Mouse (Mus musculus) CD4-positive, CD25-positive, alpha-beta regulatory T cell, adult 2 months (primary cell): ENCODE results near the gene Tex35.

Experiments used
- DNase-seq: peaks from one replicate; pipeline ENCODE4 v3.0.0-alpha.2; 2012; ENCODE audit warnings: low read depth, low spot score

The Tex35 gene

DNA sequence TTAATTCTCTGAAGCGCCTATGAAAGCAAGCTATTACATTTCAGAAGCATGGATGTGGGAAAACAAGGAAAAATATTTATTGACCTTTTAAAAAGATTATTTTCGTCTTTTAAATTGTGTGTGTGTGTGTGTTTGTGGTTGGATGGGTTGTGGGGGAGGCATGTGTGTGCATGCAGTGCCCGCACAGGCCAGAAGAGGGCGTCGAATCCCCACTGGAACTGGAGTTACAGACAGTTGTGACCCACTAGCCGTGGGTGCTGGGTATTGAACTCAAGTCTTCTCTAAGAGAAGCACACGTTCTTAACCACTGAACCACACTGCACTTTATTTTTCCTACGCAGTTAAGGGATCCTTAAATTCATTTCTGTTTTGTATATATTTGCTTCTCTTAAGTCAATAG, 26.5 kb downstream of the Tex35 start:
- DNase-seq = peak; percentile 58

DNA sequence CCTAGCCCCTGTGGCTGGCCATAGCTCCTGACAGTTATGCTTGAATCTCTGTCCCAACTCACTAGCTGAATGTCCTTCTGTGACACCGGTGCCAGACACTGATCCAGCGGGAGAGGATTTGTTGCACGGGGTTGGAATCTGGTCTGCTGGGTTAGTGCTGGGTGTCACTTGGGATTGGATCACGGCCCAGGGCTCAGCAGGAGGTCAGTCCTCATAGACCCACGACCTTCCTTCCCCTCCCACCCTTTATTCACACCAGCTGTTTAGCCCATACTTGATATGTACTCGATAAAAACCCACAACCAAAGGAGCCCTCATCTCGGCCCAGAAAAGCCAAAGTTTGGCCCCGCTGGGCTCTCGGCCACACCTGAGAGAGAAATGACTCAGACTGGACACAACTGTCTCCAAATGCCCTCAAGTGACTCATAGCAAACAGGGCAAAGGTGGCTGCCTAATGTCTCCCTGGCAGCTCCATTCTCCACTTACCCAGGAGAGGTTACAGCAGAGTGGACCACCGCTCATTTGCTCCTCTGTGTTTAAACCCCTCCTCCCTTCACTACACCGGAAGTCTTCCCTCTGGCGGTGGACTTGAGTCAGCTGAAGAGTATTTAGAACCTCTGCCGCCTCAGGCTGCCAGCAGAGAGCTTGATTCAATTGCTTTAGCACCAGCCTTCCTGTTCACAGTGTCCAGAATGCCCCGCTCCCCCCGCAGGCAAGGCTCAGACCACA, 27.2 kb downstream of the Tex35 start:
- DNase-seq = peak; percentile 49

DNA sequence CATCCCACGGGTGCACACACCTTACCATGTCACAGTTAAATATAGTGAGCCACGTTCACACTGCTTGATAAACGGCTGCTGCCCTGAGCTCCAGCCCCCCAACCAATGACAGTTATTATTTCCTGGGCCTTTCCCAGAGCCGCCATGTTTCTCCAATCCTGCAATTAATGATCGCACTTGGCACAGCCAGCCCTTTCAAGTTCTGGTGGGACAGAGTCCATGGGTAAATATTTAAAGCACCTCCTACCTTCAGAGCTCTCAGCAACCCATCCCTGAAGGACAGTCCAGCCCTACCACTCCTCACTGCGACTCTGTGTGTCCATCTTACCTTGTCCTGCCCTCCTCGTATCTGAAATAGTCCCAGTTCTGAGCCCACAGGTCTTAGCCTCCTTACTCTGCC, 28.4 kb downstream of the Tex35 start:
- DNase-seq = no peak

DNA sequence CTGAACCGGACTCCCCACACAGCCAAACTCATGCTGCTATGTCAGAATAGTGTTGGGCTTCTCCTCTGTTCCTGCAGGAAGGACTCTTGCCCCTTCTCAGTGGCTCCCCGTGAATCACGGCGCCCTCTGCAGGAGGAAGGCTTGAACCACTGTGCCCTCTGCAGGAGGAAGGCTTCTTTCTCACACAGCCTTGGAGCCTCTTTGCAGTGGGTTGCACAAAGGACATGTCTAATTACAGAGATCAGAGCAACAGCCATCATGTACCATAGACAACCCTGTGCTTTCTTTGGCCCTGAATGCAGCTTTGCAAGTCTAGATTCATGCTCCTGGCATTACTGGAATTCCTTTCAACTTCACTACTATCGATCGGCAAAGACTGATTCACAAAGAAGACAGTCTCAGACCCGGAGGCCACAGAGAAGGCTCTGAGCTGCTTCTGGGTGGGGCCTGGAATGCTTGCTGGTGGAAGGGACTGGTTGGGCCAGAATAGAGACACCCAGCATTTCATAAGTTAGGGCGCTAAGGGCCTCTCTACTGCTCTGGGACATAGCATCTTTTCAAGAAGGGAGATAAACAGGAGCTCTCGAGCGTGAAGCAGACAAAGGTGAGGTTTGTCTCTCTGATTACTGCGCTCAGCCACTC, 29.0 kb downstream of the Tex35 start:
- DNase-seq = peak; percentile 63

DNA sequence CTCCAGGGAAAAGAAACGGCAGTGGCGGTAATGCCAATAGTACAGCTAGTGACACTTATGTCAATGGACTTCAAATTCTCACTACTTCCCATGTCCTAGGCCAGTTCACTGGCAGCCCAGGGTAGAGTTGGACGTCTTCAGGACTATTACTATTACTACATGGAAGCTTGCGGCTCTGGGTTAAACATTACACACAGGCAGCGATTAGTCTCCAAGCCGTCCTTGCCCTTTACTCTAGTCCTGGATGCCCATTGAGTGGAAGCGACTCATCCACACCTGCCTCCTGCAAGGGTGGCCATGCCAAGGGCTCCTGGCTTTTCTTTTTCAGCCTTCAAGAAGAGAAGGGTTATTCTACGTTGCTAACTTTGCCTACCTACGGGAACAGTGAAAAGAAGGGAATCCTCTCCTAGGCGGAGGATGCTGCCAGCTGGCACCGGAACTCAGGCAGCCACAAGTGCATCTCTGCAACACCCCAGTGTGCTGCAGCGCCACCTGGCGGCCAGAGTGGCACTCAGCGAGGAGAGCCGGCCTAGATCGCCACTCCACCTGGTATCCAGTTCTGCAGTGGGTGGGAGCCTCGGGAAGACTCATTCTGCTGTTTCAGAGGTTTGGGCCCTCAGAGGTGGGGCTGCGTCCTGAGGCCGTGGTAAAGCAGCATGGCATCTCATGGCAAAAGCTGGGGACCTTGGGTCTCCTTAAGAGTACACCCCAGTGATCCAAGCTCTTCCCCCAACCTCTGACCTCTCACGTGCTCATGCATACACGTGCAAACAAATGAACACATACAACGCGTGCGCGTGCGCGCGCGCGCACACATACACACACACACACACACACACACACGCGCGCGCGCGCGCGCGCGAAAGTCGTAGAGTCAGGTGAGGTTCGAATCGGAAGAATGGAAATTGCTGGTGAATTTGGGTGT, 31.4 kb downstream of the Tex35 start:
- DNase-seq = peak; percentile 92

DNA sequence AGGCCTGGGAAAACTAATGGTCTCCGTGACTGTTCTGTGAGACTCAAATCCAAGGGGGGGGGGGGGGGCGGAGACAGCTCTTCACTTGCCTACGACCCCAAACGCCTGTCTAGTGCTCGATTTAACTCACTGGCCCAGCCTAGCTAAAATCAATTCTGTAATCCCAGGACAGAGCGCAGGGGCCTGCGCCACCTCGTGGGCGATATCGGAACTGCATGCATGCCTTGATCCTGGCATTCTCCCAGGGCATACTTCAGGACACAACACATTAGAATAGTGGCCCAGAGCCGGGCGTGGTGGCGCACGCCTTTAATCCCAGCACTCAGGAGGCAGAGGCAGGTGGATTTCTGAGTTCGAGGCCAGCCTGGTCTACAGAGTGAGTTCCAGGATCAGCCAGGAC, 32.2 kb downstream of the Tex35 start:
- DNase-seq = peak; percentile 89

DNA sequence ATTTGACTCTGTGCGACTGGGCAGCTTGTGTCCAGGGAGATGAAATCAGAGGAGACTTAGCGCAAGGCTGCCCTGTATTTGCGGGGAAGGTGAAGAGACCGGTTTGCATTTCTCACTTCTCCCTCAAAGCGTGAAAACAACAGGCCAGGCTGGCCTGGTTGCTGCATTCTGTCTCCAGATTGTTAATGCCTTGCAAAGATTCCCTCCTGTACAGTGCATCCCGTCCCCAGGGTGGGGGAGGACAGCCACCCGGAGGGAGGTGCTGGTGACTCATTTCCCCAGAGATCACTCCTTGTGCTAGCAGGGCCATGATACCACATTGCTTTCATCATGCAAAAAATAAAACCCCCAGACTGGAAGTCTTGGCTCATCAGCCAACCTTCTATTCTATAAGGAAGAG, 33.5 kb downstream of the Tex35 start:
- no peak for DNase-seq

DNA sequence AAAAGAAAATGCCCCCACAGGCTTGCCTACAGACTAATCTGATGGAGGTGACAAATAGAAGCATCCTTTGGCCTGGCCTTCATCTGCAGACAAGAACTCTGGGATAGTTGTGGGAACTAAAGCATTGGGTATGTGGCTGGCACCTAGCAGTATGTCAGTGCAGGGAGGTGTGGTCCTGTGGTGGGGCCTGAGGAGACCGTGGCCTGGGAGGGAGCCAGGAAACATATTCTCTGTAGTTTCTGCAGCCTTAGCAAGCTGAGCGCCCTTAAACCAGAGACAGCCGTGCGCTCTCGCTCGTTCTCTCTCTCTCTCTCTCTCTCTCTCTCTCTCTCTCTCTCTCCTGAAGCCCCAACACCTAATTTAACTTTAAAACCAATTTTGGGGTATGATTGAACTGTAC, 34.1 kb downstream of the Tex35 start:
- no peak for DNase-seq

DNA sequence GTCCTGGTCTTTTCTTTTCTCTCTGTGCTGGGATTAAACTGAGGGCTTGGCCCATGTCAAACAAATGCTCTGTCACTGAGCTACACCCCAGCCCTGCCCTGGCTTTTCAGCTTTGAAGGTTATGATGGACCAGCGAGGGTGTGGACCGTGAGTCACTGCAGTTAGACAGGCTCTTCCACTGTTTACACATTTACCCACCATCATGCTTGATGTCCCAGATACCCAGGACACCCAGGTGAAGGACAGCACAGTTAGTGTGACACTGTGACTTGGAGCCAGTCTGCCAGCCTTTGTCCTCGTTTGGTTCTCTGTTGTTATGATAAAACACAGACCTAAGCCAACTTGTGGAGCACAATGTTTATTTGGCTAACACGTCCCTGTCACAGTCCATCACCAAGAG, 34.9 kb downstream of the Tex35 start:
- DNase-seq = no peak

DNA sequence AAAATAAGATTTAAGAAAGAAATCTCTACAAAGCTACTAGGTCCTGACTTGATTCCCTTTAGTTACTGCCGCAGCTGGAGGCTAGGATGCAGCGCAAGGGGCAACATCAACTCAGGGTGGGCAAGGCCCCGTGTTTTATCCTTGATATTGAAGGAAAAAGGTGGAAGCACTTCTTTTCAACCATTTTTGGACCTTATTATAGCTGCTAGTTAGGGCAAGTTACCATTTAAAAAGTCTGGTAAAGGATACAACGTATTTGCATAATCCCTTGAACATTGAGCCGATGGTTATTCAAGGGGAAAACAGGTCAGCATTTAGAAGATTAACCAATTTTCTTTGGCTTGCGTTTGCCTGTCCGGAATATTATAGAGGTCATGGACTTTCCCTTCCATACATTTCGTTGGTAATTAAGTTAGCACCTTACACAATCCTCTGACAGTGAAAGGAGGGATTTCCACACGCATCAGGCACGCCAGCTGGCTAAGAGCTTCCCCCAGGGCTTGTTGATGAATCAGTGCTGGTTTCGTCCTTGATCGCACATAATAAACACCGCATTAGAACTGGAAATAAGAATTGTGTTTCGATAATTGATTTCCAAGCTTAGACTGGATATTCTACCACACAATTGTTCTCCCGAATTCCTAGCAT, 39.2 kb downstream of the Tex35 start:
- DNase-seq = no peak

DNA sequence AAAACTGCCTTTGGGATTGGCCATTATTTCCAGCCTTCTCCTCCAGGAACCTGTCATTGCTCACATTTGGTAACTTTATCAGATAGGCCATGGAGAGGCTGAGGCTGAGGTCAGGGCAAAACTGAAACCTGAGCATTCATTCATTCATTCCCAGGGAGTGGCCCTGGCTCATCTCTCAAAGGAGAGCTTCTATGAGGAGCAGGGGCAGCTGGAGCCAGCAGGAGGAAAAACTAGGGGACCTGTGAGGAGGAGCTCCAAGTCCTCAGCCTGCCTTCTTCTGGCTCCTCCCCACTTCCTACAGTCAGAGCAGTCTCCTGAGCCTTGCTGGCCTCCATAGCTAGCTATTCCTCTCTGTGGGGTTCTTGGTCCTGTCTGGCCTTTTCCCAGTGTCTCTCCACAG, 40.2 kb downstream of the Tex35 start:
- no peak for DNase-seq

DNA sequence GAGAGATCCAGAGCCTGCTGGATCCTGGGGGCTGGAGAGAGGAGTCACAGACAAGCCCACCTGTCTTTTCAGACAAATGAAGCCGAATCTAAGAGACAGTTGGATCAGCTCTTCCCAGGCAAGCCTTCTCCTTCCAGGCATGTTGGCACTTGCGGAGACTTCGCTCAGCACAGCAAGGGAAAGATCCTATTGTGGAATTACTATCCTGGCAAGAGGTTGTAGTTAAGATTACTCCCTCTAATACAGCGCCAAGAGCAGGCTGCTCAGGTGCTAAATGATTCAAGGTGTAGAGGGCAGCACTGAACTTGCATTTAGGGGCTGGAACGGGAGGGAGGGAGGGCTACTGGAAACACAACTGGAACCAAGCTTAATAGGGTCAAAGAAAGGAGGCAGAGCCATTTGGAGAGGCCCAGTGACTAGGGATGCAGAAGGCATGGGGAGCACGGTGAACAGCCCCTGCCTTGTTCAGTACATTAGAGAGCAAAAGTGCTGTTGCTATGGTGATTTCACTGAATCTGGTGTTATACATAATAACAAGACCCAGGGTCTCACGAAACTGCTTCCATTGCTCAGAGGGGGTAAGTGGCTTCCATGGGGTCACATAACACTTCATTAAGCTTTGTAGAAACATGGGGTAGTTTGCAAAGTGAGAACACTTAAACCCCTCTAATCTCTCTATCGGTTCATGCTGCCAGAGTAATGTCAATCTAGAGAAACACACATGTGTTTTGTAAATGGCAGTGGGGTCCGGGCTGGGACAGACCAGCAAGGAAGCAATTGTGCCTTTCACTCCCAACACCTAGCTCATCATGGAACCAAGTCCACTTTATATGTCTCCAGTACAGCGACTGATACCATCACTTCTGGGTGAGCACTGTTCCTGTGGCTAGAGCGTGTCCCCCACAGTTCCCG, 42.4 kb downstream of the Tex35 start:
- DNase-seq = no peak

DNA sequence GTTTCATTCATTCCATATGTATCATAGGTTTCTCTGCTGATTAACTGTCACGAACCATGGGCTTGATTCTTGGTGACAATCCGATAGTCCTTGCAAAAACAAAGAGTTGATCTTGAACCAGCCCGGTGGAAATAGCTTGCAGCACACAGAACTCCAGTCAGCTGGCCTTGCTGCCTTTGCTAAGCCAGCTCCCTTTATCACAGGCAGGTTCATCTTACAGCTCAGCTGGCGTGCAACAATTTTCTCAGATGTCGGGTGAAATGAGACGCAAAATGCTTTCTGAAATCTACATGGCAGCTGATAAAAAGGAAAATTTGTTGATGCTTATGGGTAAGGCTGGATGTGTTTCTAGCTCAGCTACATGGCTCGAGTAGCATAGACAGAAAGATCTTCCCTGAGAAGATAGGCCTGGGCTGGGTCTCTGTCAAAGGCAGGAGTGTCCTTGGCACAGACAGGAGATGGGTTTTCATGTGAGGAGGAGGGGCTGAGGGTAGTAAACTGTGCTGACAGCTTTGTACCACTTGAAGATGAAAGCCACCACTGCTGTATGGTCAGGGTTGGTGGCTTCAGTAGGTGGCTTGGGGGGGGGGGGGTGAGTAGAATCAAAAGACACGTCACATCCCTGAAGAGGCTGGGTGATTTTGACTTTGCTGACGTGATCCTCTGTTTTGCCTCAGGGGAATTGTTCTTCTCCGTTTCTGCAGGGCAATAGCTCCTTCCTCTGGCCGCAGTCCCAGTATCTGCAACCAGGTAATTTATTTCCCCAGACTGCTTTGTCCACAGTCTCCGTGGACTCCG, 45.0 kb downstream of the Tex35 start:
- DNase-seq = no peak

DNA sequence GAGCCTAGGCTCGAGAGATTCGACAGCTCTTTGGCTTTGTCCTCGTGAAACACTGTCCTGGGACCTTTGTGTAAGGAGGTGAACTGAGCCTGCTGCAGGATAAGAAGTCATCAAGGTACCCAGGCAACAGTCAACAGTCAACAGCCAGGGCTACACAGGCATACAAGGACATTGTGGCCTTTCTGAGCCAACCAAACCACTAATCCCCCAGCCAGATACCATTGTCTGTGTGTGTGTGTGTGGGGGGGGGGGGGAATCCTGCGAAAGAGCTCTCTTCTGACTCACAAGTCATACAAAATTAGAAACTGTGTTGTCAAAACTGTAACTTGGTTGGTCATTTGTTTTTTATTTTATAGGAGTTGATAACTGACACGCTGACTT, 46.0 kb downstream of the Tex35 start:
- DNase-seq = no peak

DNA sequence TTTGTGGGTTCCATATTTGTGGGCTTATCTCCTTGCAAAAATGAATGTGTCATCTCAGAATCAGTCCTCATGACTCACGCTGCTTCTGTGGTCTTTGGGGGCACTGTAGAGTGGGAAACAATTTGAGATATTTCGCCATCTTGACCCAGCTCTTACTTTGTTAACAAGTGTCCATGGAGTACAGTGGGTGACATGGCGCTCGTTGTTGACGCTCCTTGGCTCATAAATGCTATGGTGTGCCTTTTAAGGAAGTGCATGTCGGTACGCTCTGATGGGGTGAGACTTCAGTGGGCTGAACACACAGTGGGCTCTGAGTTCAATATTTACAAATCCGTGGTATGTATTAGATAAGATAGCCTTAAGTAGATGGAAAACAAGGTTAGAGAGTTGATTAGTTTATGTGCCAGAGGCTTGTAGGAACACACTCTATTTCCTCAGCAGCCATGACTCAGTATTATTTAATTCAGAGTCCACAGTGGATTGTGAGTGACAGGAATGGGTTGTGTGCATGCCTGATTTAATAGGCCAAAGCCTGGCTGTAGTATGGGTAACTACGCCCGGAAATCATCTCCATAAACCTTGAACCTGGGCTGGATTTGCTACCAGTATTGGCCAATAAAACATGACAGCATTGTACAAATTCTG, 46.6 kb downstream of the Tex35 start:
- no peak for DNase-seq

DNA sequence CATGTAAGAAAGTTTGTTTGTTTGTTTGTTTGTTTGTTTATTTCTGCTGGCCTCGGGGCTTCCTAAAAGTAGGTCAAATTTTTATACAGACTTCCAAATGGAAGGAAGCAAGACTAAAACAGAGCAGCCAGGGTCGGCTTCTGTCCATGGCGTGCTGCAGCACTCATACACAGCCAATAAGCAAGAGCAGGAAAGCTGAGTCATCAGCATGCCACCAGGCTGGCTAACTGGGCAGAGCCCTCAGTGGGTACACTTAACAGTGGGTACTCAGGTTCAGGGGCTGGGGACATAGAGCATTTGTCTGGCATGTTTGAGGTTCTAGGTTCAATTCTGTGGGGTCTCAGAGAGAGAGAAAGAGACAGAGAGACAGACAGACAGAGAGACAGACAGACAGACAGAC, 47.3 kb downstream of the Tex35 start:
- DNase-seq = no peak

DNA sequence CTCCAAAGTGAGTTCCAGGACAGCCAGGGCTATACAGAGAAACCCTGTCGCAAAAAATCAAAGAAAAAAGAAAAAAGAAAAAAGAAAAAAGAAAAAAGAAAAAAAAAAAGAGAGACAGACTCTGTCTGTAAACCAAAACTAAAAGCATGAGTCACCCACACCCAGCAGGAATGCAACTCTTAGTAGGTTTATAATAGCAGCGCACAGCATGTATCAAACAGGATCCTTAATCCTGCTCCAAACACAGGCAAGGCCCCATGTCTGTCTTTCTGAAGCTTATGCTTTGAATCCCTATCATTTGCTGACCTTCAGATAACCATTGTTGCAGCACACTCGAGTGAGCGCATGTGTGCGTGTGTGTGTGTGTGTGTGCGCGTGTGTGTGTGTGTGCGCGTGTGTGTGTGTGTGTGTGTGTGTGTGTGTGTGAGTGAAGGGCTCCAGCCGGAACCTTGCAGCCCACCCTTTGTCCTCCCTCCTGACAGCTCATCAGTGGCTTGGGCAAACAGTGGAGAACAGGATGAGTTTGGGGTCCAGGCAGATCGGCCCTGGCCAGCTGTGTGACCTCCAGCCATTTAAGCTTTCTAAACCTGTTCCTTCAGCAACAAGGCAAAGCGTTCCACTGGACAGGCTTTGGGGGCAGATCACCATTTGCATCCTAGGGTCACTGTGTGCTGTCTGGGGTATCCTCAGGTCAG, 47.9 kb downstream of the Tex35 start:
- DNase-seq = no peak

DNA sequence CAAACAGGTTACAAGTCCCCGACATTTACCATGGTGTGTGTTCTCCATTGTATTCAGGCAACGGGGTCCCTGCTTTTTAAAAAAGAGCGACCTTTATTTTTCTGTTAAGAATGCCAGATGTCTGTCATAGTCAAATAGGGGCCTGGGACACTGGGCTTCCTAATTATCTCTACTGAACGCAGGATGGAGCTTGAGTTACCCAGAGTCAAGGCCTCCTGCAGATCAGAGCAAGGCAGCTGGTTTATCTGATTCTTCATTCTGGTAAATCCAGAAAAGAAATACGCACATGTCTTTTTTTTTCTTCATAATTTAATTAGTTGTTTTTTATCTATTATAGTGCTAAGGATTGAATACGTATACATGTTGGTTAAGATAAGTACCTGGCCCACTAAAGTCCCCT, 52.6 kb downstream of the Tex35 start:
- DNase-seq = no peak

DNA sequence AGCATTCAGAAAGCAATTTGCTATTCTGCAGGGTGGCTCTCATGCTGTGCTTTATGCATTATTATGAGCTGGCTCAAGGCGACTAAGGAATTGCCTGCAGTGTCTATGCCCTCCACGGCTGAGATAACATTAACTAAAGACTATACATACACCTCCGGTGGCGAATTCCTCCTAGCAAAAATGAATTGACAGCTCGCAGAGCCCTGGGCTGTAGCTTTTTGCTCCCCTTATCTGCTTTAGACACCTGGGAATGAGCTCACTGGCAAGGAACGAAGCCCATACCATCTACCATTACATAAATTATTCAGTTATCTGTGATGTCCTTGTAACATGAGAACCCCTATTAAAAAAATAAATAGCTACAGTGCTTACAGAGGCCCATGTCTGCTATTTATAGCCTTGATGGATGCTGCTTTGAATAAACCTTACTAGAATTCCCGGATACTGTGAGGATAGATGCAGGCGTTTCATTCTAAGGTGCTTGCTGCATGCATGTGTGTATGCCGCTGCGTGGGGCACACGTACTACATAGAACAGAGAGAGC, 53.1 kb downstream of the Tex35 start:
- no peak for DNase-seq
